Comparison of ENCODE assay signal across 22 mouse cellular contexts in genomic region chr6:30014187-30014864, GRCm38 (mm10).
"Had no signal": no experiment of that assay in that cellular context is flagged by ENCODE, and none has a peak within 500 bp of the region (broad histone marks: within the 10 kb centered on the region; RNA-seq: fewer than 3 reads in every experiment).

No protein-coding gene starts in this region.

- H3K9ac ChIP-seq: liver, embryonic 15.5 days; liver, postnatal 0 days; lung, embryonic 15.5 days; midbrain, embryonic 12.5 days; neural tube, embryonic 13.5 days; neural tube, embryonic 15.5 days; stomach, embryonic 15.5 days had no signal

- H3K36me3 ChIP-seq: liver, embryonic 15.5 days; lung, embryonic 15.5 days; midbrain, embryonic 10.5 days; midbrain, embryonic 12.5 days; neural tube, embryonic 13.5 days; neural tube, embryonic 15.5 days; stomach, embryonic 15.5 days had no signal

- H3K4me1 ChIP-seq: lung, embryonic 15.5 days; midbrain, embryonic 10.5 days; midbrain, embryonic 12.5 days; neural tube, embryonic 13.5 days; neural tube, embryonic 15.5 days; stomach, embryonic 15.5 days had no signal

- H3K27me3 ChIP-seq: liver, embryonic 15.5 days; lung, embryonic 15.5 days; midbrain, embryonic 12.5 days; neural tube, embryonic 13.5 days; neural tube, embryonic 15.5 days; stomach, embryonic 15.5 days had no signal

- ATAC-seq: liver, postnatal 0 days; lung, postnatal 0 days; midbrain, embryonic 16.5 days had no signal

- H3K4me3 ChIP-seq: liver, embryonic 15.5 days; lung, embryonic 15.5 days; megakaryocyte, embryonic 14.5 days; midbrain, embryonic 10.5 days; midbrain, embryonic 12.5 days; myocyte; neural tube, embryonic 13.5 days; neural tube, embryonic 15.5 days; stomach, embryonic 15.5 days had no signal

- DNase-seq: liver, postnatal 0 days; lung, adult 2 months; lung, postnatal 4 days; midbrain, embryonic 14.5 days; right cerebral cortex, adult 18-20 months; right cerebral cortex, postnatal 25 days; right cerebral cortex, postnatal 4 days; thymus, adult 2 months; thymus, postnatal 25 days; thymus, postnatal 4 days had no signal

- H3K27ac ChIP-seq: liver, embryonic 15.5 days; lung, embryonic 15.5 days; midbrain, embryonic 10.5 days; midbrain, embryonic 12.5 days; neural tube, embryonic 13.5 days; neural tube, embryonic 15.5 days; stomach, embryonic 15.5 days; stomach, postnatal 0 days had no signal
